Mouse (Mus musculus): ENCODE data around the gene Peli2.
A peak's percentile ranks its signal among the peaks of the same experiment; 100 is the strongest.

The Peli2 gene

GRCm38 (mm10) chr14:48125971-48126370 lies 5.3 kb downstream of the Peli2 start:
- no peak for DNase-seq (ENCODE audit: low spot score)

GRCm38 (mm10) chr14:48126931-48127330 lies 6.3 kb downstream of the Peli2 start:
- DNase-seq (ENCODE audit: low spot score), result no peak

DNA sequence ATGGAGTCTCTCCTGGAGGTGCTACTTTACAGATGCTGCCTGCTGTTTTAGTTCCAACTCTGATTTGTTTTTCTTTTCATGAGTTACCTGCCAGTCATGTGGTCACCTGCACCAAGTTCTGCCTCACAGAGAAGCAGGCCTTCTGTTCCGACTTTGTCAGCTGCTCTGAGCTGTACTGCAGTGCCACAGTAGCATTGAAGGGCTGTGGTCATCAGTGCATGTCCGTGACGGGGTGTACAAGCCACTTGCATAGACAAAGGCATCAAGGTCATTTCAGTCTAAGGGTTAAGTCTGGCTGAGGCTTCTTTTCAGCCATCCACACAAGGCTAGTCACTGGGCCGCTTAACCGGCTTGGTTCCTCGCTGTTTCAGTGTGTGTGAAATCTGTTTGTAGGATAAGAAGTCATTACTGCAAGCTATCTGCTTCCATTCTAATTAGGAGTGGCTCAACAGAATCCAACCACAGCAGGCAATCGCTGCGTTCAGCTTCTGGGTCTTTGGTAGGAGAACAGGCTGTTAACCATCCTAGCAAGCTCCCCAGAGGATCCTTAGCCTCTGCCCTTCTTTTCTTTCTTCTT lies 7.1 kb downstream of the Peli2 start:
- DNase-seq (ENCODE audit: low spot score), result no peak

GRCm38 (mm10) chr14:48128701-48129100 lies 8.1 kb downstream of the Peli2 start:
- no peak for DNase-seq (ENCODE audit: low spot score)

DNA sequence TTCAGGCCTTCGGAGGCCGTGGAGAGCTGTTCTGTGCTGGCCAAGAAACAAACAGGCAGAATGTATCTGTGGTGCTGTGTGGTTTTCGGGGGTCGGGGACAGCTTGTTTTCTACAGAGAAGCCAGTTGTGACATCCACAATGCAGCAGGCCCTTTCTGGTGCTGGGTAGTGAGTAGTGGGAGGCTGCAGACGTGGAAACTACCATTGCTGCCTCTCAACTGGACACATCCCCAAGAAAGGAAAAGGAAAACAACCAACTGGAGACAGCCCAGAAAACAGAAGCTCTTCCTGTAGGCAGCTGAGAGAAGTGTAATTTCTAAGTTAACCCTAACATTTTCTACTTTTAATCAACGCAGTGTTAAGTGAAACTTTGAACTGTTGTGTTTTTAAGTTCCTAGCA lies 9.4 kb downstream of the Peli2 start:
- no peak for DNase-seq (ENCODE audit: low spot score)

- no peak for DNase-seq (ENCODE audit: low spot score)
Measured at GRCm38 (mm10) chr14:48130761-48131575, 10.3 kb downstream of the Peli2 start.

GRCm38 (mm10) chr14:48131576-48131922 lies 10.9 kb downstream of the Peli2 start:
- DNase-seq (ENCODE audit: low spot score), result no peak

- DNase-seq (ENCODE audit: low spot score), result no peak
Measured at GRCm38 (mm10) chr14:48132241-48132640, 11.6 kb downstream of the Peli2 start.

- DNase-seq (ENCODE audit: low spot score), result no peak
Measured at GRCm38 (mm10) chr14:48132865-48133802, 12.5 kb downstream of the Peli2 start.

DNA sequence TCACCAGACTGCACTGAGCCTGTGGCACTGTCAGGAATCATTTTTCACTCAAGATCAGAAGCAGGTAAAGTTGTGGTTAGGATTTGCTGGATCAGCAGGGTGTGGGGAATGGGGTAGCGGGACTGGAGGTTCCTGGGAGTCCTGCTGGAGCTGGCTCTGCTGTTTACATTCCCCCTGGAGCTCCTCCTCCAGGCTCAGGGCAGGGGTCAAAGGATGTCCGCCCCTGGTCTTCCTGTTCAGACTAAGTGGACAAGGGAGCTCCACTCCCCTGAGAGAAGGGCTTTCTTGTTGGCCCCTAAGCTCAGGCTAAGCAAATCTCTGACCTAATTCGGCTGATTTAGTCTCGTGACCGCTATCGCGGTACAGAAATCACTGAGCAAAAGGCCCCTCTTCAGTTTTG lies 13.7 kb downstream of the Peli2 start:
- DNase-seq (ENCODE audit: low spot score), result no peak

- no peak for DNase-seq (ENCODE audit: low spot score)
Measured at GRCm38 (mm10) chr14:48135816-48136345, 15.3 kb downstream of the Peli2 start.

- no peak for DNase-seq (ENCODE audit: low spot score)
Measured at GRCm38 (mm10) chr14:48137731-48138130, 17.1 kb downstream of the Peli2 start.

DNA sequence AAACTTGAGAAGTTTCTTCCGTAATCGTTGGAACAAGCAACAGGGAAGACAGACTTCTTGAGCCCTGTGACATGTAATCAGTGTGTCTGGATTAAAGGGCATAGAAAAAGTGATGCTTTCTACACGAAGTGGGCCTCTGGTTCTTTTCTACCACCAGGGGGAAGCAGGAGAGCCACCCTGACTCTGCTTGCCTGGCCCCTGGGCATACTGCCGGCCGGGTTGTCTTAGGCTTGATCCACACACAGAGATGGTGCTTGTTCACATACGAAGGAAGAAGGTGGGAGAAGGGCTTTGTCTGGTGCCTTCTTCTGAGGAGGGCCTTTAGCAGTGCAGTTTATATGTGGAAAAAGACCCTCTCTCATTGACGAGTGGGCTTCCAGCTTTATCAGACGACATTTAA lies 17.5 kb downstream of the Peli2 start:
- DNase-seq (ENCODE audit: low spot score), result no peak

GRCm38 (mm10) chr14:48139409-48139808 lies 18.8 kb downstream of the Peli2 start:
- DNase-seq (ENCODE audit: low spot score), result no peak

GRCm38 (mm10) chr14:48141694-48142093 lies 21.1 kb downstream of the Peli2 start:
- DNase-seq (ENCODE audit: low spot score), result peak; percentile 40

- DNase-seq (ENCODE audit: low spot score), result no peak
Measured at GRCm38 (mm10) chr14:48142696-48143095, 22.1 kb downstream of the Peli2 start.

DNA sequence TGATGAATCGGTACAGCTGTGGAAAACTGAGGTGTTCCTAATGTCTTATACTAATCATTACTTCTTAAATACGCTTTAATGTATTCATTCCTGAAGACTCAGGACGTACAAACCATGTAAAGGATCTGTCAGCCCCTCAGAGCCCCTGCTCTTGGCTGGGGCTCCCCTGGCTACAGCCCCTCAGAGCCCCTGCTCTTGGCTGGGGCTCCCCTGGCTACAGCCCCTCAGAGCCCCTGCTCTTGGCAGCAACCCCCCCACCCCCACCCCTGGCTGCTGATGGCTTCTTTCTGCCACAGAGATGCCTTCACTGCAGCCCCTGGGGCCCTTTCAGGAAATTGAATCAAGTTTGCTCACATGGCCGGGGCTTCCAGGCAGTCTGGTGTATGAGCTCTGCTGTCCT lies 22.5 kb downstream of the Peli2 start:
- no peak for DNase-seq (ENCODE audit: low spot score)

DNA sequence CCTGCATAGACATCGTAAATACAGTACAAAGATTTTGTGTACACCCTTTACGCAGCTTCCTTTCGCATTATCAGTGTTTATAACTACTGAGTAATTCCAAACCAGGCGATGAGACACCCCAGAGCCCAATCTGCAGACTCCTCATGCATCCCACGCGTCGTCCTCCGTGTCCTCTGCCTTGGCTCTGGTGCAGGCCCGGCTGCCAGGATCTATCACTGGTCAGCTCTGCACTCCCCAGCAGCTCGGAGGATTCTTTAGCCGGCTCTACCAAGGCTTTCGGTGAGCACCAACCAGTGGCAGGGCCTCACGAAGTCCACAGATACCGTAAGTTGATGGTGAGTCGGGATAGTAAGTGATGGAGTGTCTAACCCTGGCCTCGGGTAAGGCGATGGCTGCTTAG lies 23.7 kb downstream of the Peli2 start:
- no peak for DNase-seq (ENCODE audit: low spot score)

GRCm38 (mm10) chr14:48147688-48148087 lies 27.1 kb downstream of the Peli2 start:
- DNase-seq (ENCODE audit: low spot score), result no peak

- DNase-seq (ENCODE audit: low spot score), result no peak
Measured at GRCm38 (mm10) chr14:48148615-48149014, 28.0 kb downstream of the Peli2 start.

DNA sequence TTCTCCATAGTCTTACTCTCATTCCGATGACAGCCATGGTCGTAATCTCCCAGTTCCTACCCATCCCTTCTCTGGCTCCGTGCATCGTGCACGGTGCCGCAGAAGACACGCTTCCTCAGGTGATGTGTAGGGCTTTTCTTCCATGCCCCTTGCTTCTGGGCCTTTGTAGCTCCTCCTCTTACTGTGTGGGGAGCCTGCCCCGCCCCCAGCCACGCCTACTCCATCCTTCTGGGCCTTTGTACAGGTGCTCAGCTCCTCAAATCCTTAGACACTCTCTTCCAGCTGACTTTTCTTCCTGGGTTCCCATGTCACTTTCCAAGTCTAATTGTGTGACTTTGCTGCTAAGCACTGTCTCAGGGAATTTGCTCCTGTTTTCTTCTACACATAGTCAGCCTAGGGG lies 28.7 kb downstream of the Peli2 start:
- no peak for DNase-seq (ENCODE audit: low spot score)

GRCm38 (mm10) chr14:48150903-48151302 lies 30.3 kb downstream of the Peli2 start:
- DNase-seq (ENCODE audit: low spot score), result no peak

DNA sequence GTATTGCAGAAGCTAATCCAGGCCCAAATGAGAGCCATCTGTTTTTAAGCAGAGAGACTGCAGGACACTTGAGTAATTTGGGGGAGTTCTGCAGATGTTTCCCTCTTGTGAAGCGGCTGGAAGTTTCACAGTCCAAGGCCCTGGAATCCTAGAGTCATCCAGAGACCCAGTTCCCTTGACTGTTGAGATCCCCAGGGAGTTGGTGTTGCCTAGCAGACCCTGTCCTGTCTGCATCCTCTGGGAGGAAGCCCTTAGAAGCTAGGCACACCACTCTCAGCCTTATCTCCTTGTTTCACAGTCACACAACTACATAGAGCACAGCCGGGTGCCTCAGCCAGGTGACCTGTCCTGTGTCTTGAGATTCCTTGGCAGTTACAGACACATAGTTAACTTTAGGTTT lies 30.9 kb downstream of the Peli2 start:
- DNase-seq (ENCODE audit: low spot score), result no peak

Data from adipocyte (in vitro differentiated cells).